Mouse (Mus musculus): ENCODE measurements around the gene Cyp21a1. TPM values are rescaled to one million over a fixed set of nuclear protein-coding genes. Genes with fewer than 3 reads are reported as not detected.
A peak's percentile ranks its signal among the peaks of the same experiment; 100 is the strongest.
"Not testable (repeated sequence)": the region's sequence is repeated elsewhere in the genome, so short reads cannot be mapped to it uniquely, and the experiment has no call there.

Cyp21a1 gene
- 0.18 and 12.8 TPM in 2 replicates for total RNA-seq (2014; rRNA removed)
- 0.10 TPM in 1 of 2 replicates, not detected in the other for polyA plus RNA-seq (2012; rRNA removed)

DNA sequence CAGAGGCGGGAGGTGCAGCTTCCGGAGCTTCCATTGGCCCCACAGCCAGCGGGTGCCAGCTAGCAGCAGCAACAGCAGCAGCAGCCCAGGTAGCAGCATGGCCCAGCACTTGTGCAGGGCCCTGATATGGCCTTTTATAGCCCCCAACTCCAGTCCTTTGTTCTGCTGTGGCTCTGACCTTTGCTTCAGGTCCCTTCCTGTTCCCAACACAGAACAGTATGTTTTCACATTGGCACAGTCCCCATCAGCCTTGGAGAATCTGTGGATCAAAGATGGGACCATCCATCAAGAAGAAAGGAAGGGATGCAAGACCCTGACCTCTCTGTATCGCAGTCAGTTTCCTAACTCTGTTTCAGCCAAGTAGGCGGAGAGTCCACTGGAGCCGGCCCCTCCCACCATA is at the start of gene Cyp21a1:
Gene Cyp21a1 (minus strand): TSS at position 261 of the 400 bp plus-strand sequence.
- not testable (repeated sequence) for H3K4me1 ChIP-seq (ENCODE audit: control insufficient read depth, insufficient read depth, low read length); H3K36me3 ChIP-seq (ENCODE audit: control insufficient read depth, insufficient read depth, low read length); H3K9ac ChIP-seq (ENCODE audit: low read depth, low read length); H3K4me3 ChIP-seq (ENCODE audit: insufficient read depth, low read depth, low read length); H3K79me2 ChIP-seq (ENCODE audit: control insufficient read depth, insufficient read depth, low read length); H3K27ac ChIP-seq (replicated peaks; ENCODE audit: insufficient read depth, low read depth, low read length); H3K27me3 ChIP-seq (ENCODE audit: control insufficient read depth, insufficient read depth, low read length); DNase-seq (ENCODE audit: extremely low read depth, low read depth, low spot score)
- WGBS, result 79% methylated on average over 3 of the region's 6 CpGs

DNA sequence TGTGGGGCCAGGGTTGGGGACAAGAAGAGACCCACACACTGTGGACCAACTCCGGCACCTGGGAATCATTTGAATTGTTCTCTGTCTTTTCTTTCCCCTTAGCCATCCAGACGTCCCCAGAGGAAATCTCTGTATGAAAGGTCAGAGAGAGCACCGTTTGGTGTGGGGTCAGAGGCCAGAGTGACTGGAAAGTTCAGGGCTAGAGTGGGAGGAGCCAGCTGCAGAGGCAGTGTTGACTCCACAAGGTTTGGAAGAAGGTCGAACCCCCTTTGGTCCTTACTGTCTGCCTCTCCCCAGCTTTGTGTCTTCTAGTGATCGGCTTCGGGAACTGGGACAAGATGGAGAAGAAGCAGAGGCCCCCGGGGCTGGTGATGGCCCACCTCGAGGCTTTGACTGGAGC is 49.1 kb upstream of the Cyp21a1 start:
- Histone ChIP-seq H3K79me2 (ENCODE audit: control insufficient read depth, insufficient read depth, low read length) (no peaks in the 10 kb centered on the region; the same call in 1 of the 2 replicates), H3K27me3 (ENCODE audit: control insufficient read depth, insufficient read depth, low read length) (no peaks in the 10 kb centered on the region), H3K36me3 (ENCODE audit: control insufficient read depth, insufficient read depth, low read length) (peaks cover 34% of the 10 kb centered on the region), H3K4me1 (ENCODE audit: control insufficient read depth, insufficient read depth, low read length) (peaks cover 43% of the 10 kb centered on the region), H3K27ac (replicated peaks; ENCODE audit: insufficient read depth, low read depth, low read length) (peak overlapping the region; percentile 60), H3K4me3 (ENCODE audit: insufficient read depth, low read depth, low read length) (no peak overlapping the region), H3K9ac (ENCODE audit: low read depth, low read length) (no peak overlapping the region)
- TF ChIP-seq POLR2A (IDR thresholded peaks at IDR 0.05; ENCODE audit: extremely low read depth, insufficient read depth, low read length), result no peak
- no peak for TF ChIP-seq CTCF (IDR thresholded peaks at IDR 0.05; ENCODE audit: low read depth, low read length)
- peak; percentile 85 for DNase-seq (ENCODE audit: extremely low read depth, low read depth, low spot score)
- 32% methylated on average over 8 of the region's 8 CpGs for WGBS

DNA sequence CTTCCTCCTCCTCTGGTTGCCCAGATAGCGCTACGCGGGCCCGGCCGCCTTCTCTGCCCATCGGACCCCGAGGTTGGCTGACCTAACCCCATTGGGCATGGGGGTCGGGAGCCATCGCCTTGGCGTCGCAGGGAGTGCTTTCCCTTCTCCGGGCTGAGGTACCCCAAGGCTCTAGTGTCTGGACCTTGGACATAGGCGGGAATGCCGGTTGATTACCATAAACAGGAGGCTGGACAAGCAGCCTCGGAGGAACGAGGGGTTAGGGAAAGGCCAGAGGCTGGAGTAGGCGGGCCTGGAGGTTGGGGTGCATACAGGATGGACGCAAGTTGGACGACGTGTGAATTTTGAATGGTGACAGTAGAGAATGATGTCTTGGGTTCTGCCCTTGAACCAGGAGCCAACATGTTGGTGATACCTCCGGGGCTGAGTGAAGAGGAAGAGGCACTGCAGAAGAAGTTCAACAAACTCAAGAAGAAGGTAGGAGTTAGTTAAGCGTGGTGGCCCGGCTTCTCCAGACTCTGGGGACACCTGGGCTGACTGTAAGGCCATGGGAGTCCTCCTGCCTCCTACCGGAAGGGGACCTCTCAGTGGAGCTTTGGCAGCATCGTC is 46.3 kb upstream of the Cyp21a1 start:
- Histone ChIP-seq H3K4me3 (ENCODE audit: insufficient read depth, low read depth, low read length) (peak overlapping the region; percentile 83), H3K36me3 (ENCODE audit: control insufficient read depth, insufficient read depth, low read length) (peaks cover 15% of the 10 kb centered on the region), H3K4me1 (ENCODE audit: control insufficient read depth, insufficient read depth, low read length) (peaks cover 27% of the 10 kb centered on the region; the same call in 1 of the 2 replicates), H3K27me3 (ENCODE audit: control insufficient read depth, insufficient read depth, low read length) (no peaks in the 10 kb centered on the region), H3K27ac (replicated peaks; ENCODE audit: insufficient read depth, low read depth, low read length) (peak overlapping the region; percentile 77), H3K79me2 (ENCODE audit: control insufficient read depth, insufficient read depth, low read length) (no peaks in the 10 kb centered on the region; the same call in 1 of the 2 replicates), H3K9ac (ENCODE audit: low read depth, low read length) (peak overlapping the region; percentile 84)
- 1% methylated on average over 25 of the region's 25 CpGs for WGBS
- TF ChIP-seq POLR2A (IDR thresholded peaks at IDR 0.05; ENCODE audit: extremely low read depth, insufficient read depth, low read length), result no peak
- no peak for TF ChIP-seq CTCF (IDR thresholded peaks at IDR 0.05; ENCODE audit: low read depth, low read length)
- peak; percentile 53 for DNase-seq (ENCODE audit: extremely low read depth, low read depth, low spot score)

DNA sequence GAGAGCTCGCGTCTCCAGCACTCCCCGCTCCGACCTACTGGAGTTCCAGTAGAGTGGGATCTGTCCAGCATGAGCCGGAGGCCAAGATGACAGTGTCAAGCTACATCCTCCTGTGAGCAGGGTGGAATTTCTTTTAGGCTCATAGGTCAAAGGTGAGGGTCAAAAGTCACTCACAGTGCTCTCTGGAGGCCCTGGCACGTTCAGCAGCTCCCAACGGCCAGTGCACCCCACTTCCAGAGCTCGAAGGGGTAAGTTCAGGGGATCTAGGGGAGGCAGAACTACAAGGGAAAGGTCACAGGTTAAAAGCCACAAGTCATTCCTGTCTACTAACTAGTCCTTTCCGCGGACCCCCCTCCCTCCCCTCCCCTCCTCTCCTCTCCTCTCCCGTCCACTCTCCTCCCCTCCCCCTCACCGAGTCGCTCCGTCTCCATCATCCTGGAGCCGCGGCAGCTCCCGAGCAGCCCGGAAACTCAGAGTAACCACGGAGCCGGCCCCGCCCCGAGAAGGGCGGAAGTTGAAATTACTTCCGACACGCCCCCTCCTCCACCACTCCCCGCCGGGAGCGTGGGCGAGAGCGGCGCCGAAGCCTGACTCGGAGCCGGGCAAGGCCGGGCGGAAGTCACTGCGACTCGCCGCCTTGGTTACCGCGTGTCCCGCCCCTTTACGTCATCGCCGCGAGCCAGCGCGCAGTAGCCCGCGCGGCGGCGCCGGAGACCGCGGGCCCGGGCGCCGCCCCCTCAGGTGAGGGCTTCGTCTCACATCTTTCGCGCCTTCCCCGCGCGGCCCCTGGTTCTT is 45.6 kb upstream of the Cyp21a1 start, which contains the start of the genes Skiv2l and Nelfe:
Gene Skiv2l (minus strand): TSS at position 489 of the 795 bp plus-strand sequence.
Gene Nelfe (plus strand): TSS at position 670 of the 795 bp plus-strand sequence.
- H3K79me2 ChIP-seq (ENCODE audit: control insufficient read depth, insufficient read depth, low read length), result no peaks in the 10 kb centered on the region; the same call in 1 of the 2 replicates
- under 1% methylated on average over 65 of the region's 65 CpGs for WGBS
- TF ChIP-seq CTCF (IDR thresholded peaks at IDR 0.05; ENCODE audit: low read depth, low read length) (0 out of 2 replicates have a peak, but pooled peaks have one; percentile 8), POLR2A (IDR thresholded peaks at IDR 0.05; ENCODE audit: extremely low read depth, insufficient read depth, low read length) (0 out of 2 replicates have a peak, but pooled peaks have one; percentile 33)

DNA sequence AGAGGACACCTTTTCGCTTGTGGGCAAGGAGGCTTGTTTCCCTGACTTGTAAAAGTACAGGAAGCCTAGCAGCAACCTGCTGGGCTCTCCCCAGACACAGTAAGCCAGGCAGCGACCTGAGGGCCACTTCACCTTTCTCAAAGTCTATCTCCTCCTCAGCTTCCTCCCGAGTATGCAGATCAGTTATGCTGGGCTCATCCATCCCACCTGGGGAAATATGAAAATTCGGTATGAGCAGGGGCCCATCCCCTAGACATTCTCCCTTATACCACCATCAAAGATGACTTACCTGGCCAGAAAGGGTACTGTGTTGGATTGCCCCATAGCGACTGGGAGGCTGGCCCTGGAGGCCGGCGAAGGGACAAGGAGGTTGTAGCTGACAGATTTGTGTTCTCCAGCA is 43.3 kb upstream of the Cyp21a1 start:
- Histone ChIP-seq H3K9ac (ENCODE audit: low read depth, low read length) (no peak overlapping the region), H3K4me1 (ENCODE audit: control insufficient read depth, insufficient read depth, low read length) (peaks cover 15% of the 10 kb centered on the region; the same call in 1 of the 2 replicates), H3K27ac (replicated peaks; ENCODE audit: insufficient read depth, low read depth, low read length) (no peak overlapping the region), H3K4me3 (ENCODE audit: insufficient read depth, low read depth, low read length) (no peak overlapping the region), H3K27me3 (ENCODE audit: control insufficient read depth, insufficient read depth, low read length) (no peaks in the 10 kb centered on the region), H3K79me2 (ENCODE audit: control insufficient read depth, insufficient read depth, low read length) (no peaks in the 10 kb centered on the region; the same call in 1 of the 2 replicates), H3K36me3 (ENCODE audit: control insufficient read depth, insufficient read depth, low read length) (peaks cover 18% of the 10 kb centered on the region)
- WGBS, result 98% methylated on average over 7 of the region's 7 CpGs
- DNase-seq (ENCODE audit: extremely low read depth, low read depth, low spot score), result no peak
- no peak for TF ChIP-seq POLR2A (IDR thresholded peaks at IDR 0.05; ENCODE audit: extremely low read depth, insufficient read depth, low read length)
- no peak for TF ChIP-seq CTCF (IDR thresholded peaks at IDR 0.05; ENCODE audit: low read depth, low read length)

More for the DNA sequence above, 45.6 kb upstream of the Cyp21a1 start, which contains the start of the genes Skiv2l and Nelfe:
- peak within 1 kb of the TSS; percentile 84 for H3K9ac ChIP-seq (ENCODE audit: low read depth, low read length)
- no peaks in the 10 kb centered on the region for H3K27me3 ChIP-seq (ENCODE audit: control insufficient read depth, insufficient read depth, low read length)
- H3K36me3 ChIP-seq (ENCODE audit: control insufficient read depth, insufficient read depth, low read length), result peaks cover 10% of the 10 kb centered on the region
- peaks cover 27% of the 10 kb centered on the region; the same call in 1 of the 2 replicates for H3K4me1 ChIP-seq (ENCODE audit: control insufficient read depth, insufficient read depth, low read length)
- peak; percentile 82 for DNase-seq (ENCODE audit: extremely low read depth, low read depth, low spot score)
- H3K27ac ChIP-seq (replicated peaks; ENCODE audit: insufficient read depth, low read depth, low read length), result peak within 1 kb of the TSS; percentile 77
- peak within 1 kb of the TSS; percentile 83 for H3K4me3 ChIP-seq (ENCODE audit: insufficient read depth, low read depth, low read length)
